Mouse (Mus musculus) myocyte (in vitro differentiated cells): ENCODE measurements around the gene Gm45902.

Experiments
- CEBPB ChIP-seq: IDR thresholded peaks from 2 replicates; pipeline ENCODE4 v1.6.1; 2011; ENCODE audit warnings: mild to moderate bottlenecking, moderate library complexity; ENCODE audit not compliant: poor library complexity, insufficient read depth, severe bottlenecking
- E2F4 ChIP-seq: IDR thresholded peaks from one replicate; pipeline ENCODE4 v1.6.1; 2011; ENCODE audit warnings: mild to moderate bottlenecking, control low read depth, moderate library complexity; ENCODE audit not compliant: insufficient read depth
- MAX ChIP-seq: IDR thresholded peaks from one replicate; pipeline ENCODE4 v1.6.1; 2011; ENCODE audit warnings: low read depth, mild to moderate bottlenecking, control low read depth
- MYOD1 ChIP-seq, 3 experiments: IDR thresholded peaks; one replicate each; pipeline ENCODE4 v1.6.1; 2011; ENCODE audit warnings: control low read depth in 2 of 3, low read depth in 2 of 3, mild to moderate bottlenecking in 2 of 3, moderate library complexity in 1 of 3; ENCODE audit not compliant: insufficient read length in 2 of 3, control insufficient read depth in 1 of 3
- MYOG ChIP-seq, 3 experiments: IDR thresholded peaks; one replicate each; pipeline ENCODE4 v1.6.1; 2011; ENCODE audit warnings: control low read depth in 2 of 3, low read depth in 2 of 3, mild to moderate bottlenecking in 2 of 3; ENCODE audit not compliant: insufficient read length in 2 of 3, control insufficient read depth in 1 of 3, insufficient read depth in 1 of 3
- POLR2A ChIP-seq: IDR thresholded peaks from one replicate; pipeline ENCODE4 v1.6.1; 2011; ENCODE audit warnings: low read depth, mild to moderate bottlenecking, control low read depth, moderate library complexity; ENCODE audit not compliant: insufficient read length
- POLR2AphosphoS2 ChIP-seq: IDR thresholded peaks from one replicate; pipeline ENCODE4 v1.6.1; 2011; ENCODE audit warnings: low read depth, control low read depth; ENCODE audit not compliant: insufficient read length
- REST ChIP-seq: IDR thresholded peaks from one replicate; pipeline ENCODE4 v1.6.1; 2011; ENCODE audit warnings: mild to moderate bottlenecking, control low read depth, moderate library complexity; ENCODE audit not compliant: insufficient read depth, insufficient read length
- SRF ChIP-seq: IDR thresholded peaks from one replicate; pipeline ENCODE4 v1.6.1; 2011; ENCODE audit warnings: low read depth; ENCODE audit not compliant: control insufficient read depth, insufficient read length
- TCF12 ChIP-seq: IDR thresholded peaks from one replicate; pipeline ENCODE4 v1.6.1; 2011; ENCODE audit warnings: mild to moderate bottlenecking, control low read depth; ENCODE audit not compliant: poor library complexity, insufficient read depth, severe bottlenecking
- TCF3 ChIP-seq: IDR thresholded peaks from one replicate; pipeline ENCODE4 v1.6.1; 2011; ENCODE audit warnings: low read depth, control low read depth; ENCODE audit not compliant: insufficient read length
- USF1 ChIP-seq: IDR thresholded peaks from one replicate; pipeline ENCODE4 v1.6.1; 2011; ENCODE audit warnings: low read depth, mild to moderate bottlenecking, control low read depth, moderate library complexity

DNA sequence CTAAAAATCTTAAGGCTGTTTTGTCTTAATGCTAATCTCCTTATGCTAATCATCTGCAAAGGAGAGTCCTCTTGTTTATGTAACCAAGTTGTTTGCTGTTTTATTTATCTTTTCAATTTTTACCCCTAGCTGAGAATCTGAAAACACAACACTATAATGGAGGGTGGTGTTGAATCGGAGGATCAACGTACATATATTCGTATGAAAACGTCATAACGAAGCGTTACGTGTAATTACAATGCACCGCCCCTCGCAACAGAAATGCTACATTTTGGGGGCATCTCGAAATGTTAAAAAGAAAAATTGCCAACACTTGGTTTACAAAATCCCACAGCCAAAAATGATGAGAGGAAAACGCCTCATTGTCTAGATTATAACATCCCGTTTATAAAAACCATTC, 38.7 kb downstream of the Gm45902 start:
- no peak for TF ChIP-seq USF1
- TF ChIP-seq MAX: no peak
- no peak for TF ChIP-seq SRF
- TF ChIP-seq POLR2A: no peak
- no peak for TF ChIP-seq E2F4
- TF ChIP-seq POLR2AphosphoS2: no peak
- no peak for TF ChIP-seq MYOD1 (IDR thresholded peaks at IDR 0.05; ENCODE audit: control insufficient read depth in 1 of 3, insufficient read length in 2 of 3, low read depth in 2 of 3)
- no peak for TF ChIP-seq TCF12
- no peak for TF ChIP-seq CEBPB
- no peak for TF ChIP-seq MYOG (IDR thresholded peaks at IDR 0.05; ENCODE audit: control insufficient read depth in 1 of 3, insufficient read depth in 1 of 3, insufficient read length in 2 of 3, low read depth in 2 of 3)
- no peak for TF ChIP-seq TCF3
- no peak for TF ChIP-seq REST
